ENCODE assay signal across 9 mouse cellular contexts in genomic region chr5:120102732-120103131, GRCm38 (mm10). TPM values are rescaled to one million over a fixed set of nuclear protein-coding genes. Genes with fewer than 3 reads are reported as not detected.
A peak's percentile ranks its signal among the peaks of the same experiment; 100 is the strongest.
DNase-seq lines count a peak whose midpoint lies in the region; ATAC-seq and TF ChIP-seq lines count a peak whose summit lies in the region.
"Had no signal": no experiment of that assay in that cellular context is flagged by ENCODE, and none has a peak within 500 bp of the region (broad histone marks: within the 10 kb centered on the region; RNA-seq: fewer than 3 reads in every experiment).

No protein-coding gene starts in this region.

- intact Hi-C loops in gastrocnemius, adult 2 months (cut with DNase I), result no loop called here

- no peaks in the 10 kb centered on the region for H3K9me3 ChIP-seq in kidney, postnatal 0 days (replicated peaks; ENCODE audit: low read length)
- no peaks in the 10 kb centered on the region for H3K9me3 ChIP-seq in kidney, embryonic 16.5 days (ENCODE audit: low read length)
- no peaks in the 10 kb centered on the region for H3K9me3 ChIP-seq in G1E (replicated peaks)
- H3K9me3 ChIP-seq in limb, embryonic 15.5 days, result no peaks in the 10 kb centered on the region
- H3K9me3 ChIP-seq in neural tube, embryonic 11.5 days (ENCODE audit: control insufficient read depth, low read length), result no peaks in the 10 kb centered on the region; the same call in 1 of the 2 replicates
- H3K9me3 ChIP-seq: hindbrain, embryonic 15.5 days had no signal

- H3K36me3 ChIP-seq in kidney, postnatal 0 days (ENCODE audit: insufficient read depth, low read length), result no peaks in the 10 kb centered on the region
- H3K36me3 ChIP-seq in kidney, embryonic 16.5 days (ENCODE audit: insufficient read depth, low read length), result no peaks in the 10 kb centered on the region
- H3K36me3 ChIP-seq in G1E (replicated peaks), result no peaks in the 10 kb centered on the region
- no peaks in the 10 kb centered on the region for H3K36me3 ChIP-seq in limb, embryonic 15.5 days
- H3K36me3 ChIP-seq in neural tube, embryonic 11.5 days (ENCODE audit: control insufficient read depth, insufficient read depth, low read length), result no peaks in the 10 kb centered on the region
- H3K36me3 ChIP-seq: hindbrain, embryonic 15.5 days had no signal

- H3K27me3 ChIP-seq in kidney, postnatal 0 days (ENCODE audit: insufficient read depth, low read length), result no peaks in the 10 kb centered on the region
- H3K27me3 ChIP-seq in kidney, embryonic 16.5 days (ENCODE audit: insufficient read depth, low read length), result no peaks in the 10 kb centered on the region
- peaks cover 24% of the 10 kb centered on the region for H3K27me3 ChIP-seq in G1E (ENCODE audit: insufficient read depth, low read length)
- 0 out of 2 replicates have a peak, but pooled peaks cover 8% of the 10 kb centered on the region for H3K27me3 ChIP-seq in limb, embryonic 15.5 days
- H3K27me3 ChIP-seq in neural tube, embryonic 11.5 days (ENCODE audit: control insufficient read depth, insufficient read depth, low read length), result no peaks in the 10 kb centered on the region
- H3K27me3 ChIP-seq: hindbrain, embryonic 15.5 days had no signal

- DNase-seq in kidney, postnatal 0 days (ENCODE audit: low spot score), result peak; percentile 75
- DNase-seq in G1E (ENCODE audit: low spot score), result peak; percentile 44
- DNase-seq in brain, adult 2 months (ENCODE audit: low read depth, low spot score), result peak; percentile 75
- DNase-seq in gastrocnemius, adult 2 months, result peak; percentile 55
- peak; percentile 73 for DNase-seq in neural tube, embryonic 11.5 days (ENCODE audit: low spot score)
- DNase-seq in thymus, postnatal 4 days, result peak; percentile 78

- 17% methylated on average over 12 of the region's 12 CpGs for WGBS in kidney, postnatal 0 days
- 15% methylated on average over 12 of the region's 12 CpGs for WGBS in kidney, embryonic 16.5 days
- WGBS in limb, embryonic 15.5 days, result 15% methylated on average over 12 of the region's 12 CpGs
- 15% methylated on average over 12 of the region's 12 CpGs for WGBS in neural tube, embryonic 11.5 days

- TF ChIP-seq CTCF in kidney, postnatal 0 days (IDR thresholded peaks at IDR 0.05; ENCODE audit: low read depth), result peak; percentile 100
- peak; percentile 100 for TF ChIP-seq CTCF in G1E (IDR thresholded peaks at IDR 0.05; ENCODE audit: low read depth, low read length)
- no peak; the same call in 1 of the 2 replicates for TF ChIP-seq CTCF in gastrocnemius, adult 2 months (IDR thresholded peaks at IDR 0.05)

- H3K27ac ChIP-seq in kidney, postnatal 0 days, result no peak overlapping the region
- no peak overlapping the region for H3K27ac ChIP-seq in kidney, embryonic 16.5 days (ENCODE audit: low read length)
- H3K27ac ChIP-seq in gastrocnemius, adult 2 months, result no peak overlapping the region
- H3K27ac ChIP-seq in limb, embryonic 15.5 days, result no peak overlapping the region
- no peak overlapping the region for H3K27ac ChIP-seq in neural tube, embryonic 11.5 days (ENCODE audit: low read depth, low read length)
- H3K27ac ChIP-seq: hindbrain, embryonic 15.5 days had no signal

- ATAC-seq in kidney, postnatal 0 days (replicated peaks; ENCODE audit: low FRiP score, low read depth), result no peak
- ATAC-seq in kidney, embryonic 16.5 days (ENCODE audit: low FRiP score, low TSS enrichment), result no peak
- ATAC-seq in G1E (ENCODE audit: extremely low read depth, insufficient number of reproducible peaks, low FRiP score, poor library complexity, severe bottlenecking), result no peak
- 0 out of 2 replicates have a peak, but pooled peaks have one; percentile 26 for ATAC-seq in limb, embryonic 15.5 days (ENCODE audit: insufficient number of reproducible peaks, low FRiP score, low TSS enrichment, low read depth)
- ATAC-seq in neural tube, embryonic 11.5 days (ENCODE audit: insufficient read depth, low FRiP score, low TSS enrichment), result no peak

- H3K4me2 ChIP-seq in kidney, postnatal 0 days (ENCODE audit: low read length), result no peak overlapping the region
- H3K4me2 ChIP-seq in kidney, embryonic 16.5 days (replicated peaks; ENCODE audit: low read depth, low read length), result no peak overlapping the region
- H3K4me2 ChIP-seq in limb, embryonic 15.5 days, result no peak overlapping the region
- H3K4me2 ChIP-seq in neural tube, embryonic 11.5 days (ENCODE audit: low read depth), result no peak overlapping the region
- H3K4me2 ChIP-seq: hindbrain, embryonic 15.5 days had no signal

- no peaks in the 10 kb centered on the region for H3K4me1 ChIP-seq in kidney, postnatal 0 days (replicated peaks; ENCODE audit: insufficient read depth, low read length)
- H3K4me1 ChIP-seq in kidney, embryonic 16.5 days (ENCODE audit: insufficient read depth, low read length), result no peaks in the 10 kb centered on the region
- H3K4me1 ChIP-seq in G1E (ENCODE audit: insufficient read depth, low read depth, low read length), result peaks cover 6% of the 10 kb centered on the region; the same call in 1 of the 2 replicates
- H3K4me1 ChIP-seq in limb, embryonic 15.5 days, result 0 out of 2 replicates have a peak, but pooled peaks cover 3% of the 10 kb centered on the region
- no peaks in the 10 kb centered on the region for H3K4me1 ChIP-seq in neural tube, embryonic 11.5 days (ENCODE audit: control insufficient read depth, insufficient read depth, low read length)
- H3K4me1 ChIP-seq: hindbrain, embryonic 15.5 days had no signal

- H3K9ac ChIP-seq in kidney, postnatal 0 days (ENCODE audit: low read depth, low read length), result no peak overlapping the region
- H3K9ac ChIP-seq in kidney, embryonic 16.5 days (replicated peaks; ENCODE audit: low read length), result no peak overlapping the region
- no peak overlapping the region for H3K9ac ChIP-seq in limb, embryonic 15.5 days
- no peak overlapping the region for H3K9ac ChIP-seq in neural tube, embryonic 11.5 days (ENCODE audit: low read length)
- H3K9ac ChIP-seq: hindbrain, embryonic 15.5 days had no signal

- H3K4me3 ChIP-seq in kidney, postnatal 0 days (replicated peaks; ENCODE audit: low read depth, low read length), result no peak overlapping the region
- no peak overlapping the region for H3K4me3 ChIP-seq in kidney, embryonic 16.5 days (ENCODE audit: low read length)
- H3K4me3 ChIP-seq in G1E (ENCODE audit: low read depth, low read length), result no peak overlapping the region
- no peak overlapping the region for H3K4me3 ChIP-seq in gastrocnemius, adult 2 months
- H3K4me3 ChIP-seq in limb, embryonic 15.5 days, result no peak overlapping the region
- no peak overlapping the region for H3K4me3 ChIP-seq in neural tube, embryonic 11.5 days (ENCODE audit: low read depth, low read length)
- H3K4me3 ChIP-seq: hindbrain, embryonic 15.5 days had no signal

RNA-seq across cellular contexts. Expression of gene Rbm19, which starts 13.5 kb away (rescaled TPM):
- 16.6 and 17.7 TPM in 2 replicates for polyA plus RNA-seq in kidney, postnatal 0 days (2015; fragmentation: Nextera tagmentation; extraction: Ambion mirVana)
- 26.0 and 28.1 TPM in 2 replicates for polyA plus RNA-seq in kidney, embryonic 16.5 days (2015; fragmentation: Nextera tagmentation; extraction: Ambion mirVana)
- total RNA-seq in G1E (2014; fragmentation: Nextera tagmentation), result 17.3 and 19.3 TPM in 2 replicates
- total RNA-seq in G1E (2017), result 25.1 and 25.8 TPM in 2 replicates
- 34.8 and 42.5 TPM in 2 replicates for polyA plus RNA-seq in G1E (2012)
- total RNA-seq in gastrocnemius, adult 2 months (2021), result 10 to 100 TPM; 18.8 to 20.5 TPM
- 18.7 and 22.2 TPM in 2 replicates for polyA plus RNA-seq in limb, embryonic 15.5 days (2015; fragmentation: Nextera tagmentation; extraction: Ambion mirVana)
- 22.2 and 24.4 TPM in 2 replicates for polyA plus RNA-seq in neural tube, embryonic 11.5 days (2014; fragmentation: Nextera tagmentation; extraction: Ambion mirVana)
